Mouse (Mus musculus) CH12F3 (cell line): ENCODE data around the gene Ankrd44.

ENCODE experiments used
- in situ Hi-C: fragments of 300-500 bp; cut with MboI; formaldehyde crosslinking; loops from 2 replicates; pipeline ENCODE4 v1.14.3; 2020; ENCODE audit warnings: low sequenced_read_pairs

Ankrd44 gene

GRCm38 (mm10) chr1:54923366-54924308 is 2.5 kb downstream of the Ankrd44 start:
- in situ Hi-C loops, result loop anchor here (10.0 kb wide), 1 partner anchor 89 kb away; no protein-coding TSS in a partner anchor

- in situ Hi-C loops, result loop anchor here (10.0 kb wide), 1 partner anchor 88 kb away; no protein-coding TSS in a partner anchor
Observed at GRCm38 (mm10) chr1:54922707-54923106, 3.5 kb downstream of the Ankrd44 start.

- in situ Hi-C loops, result loop anchor here (10.0 kb wide), 1 partner anchor 87 kb away; no protein-coding TSS in a partner anchor
Observed at GRCm38 (mm10) chr1:54922025-54922574, 4.1 kb downstream of the Ankrd44 start.

- in situ Hi-C loops, result loop anchor here (10.0 kb wide), 1 partner anchor 85 kb away; no protein-coding TSS in a partner anchor
Observed at GRCm38 (mm10) chr1:54920132-54920531, 6.1 kb downstream of the Ankrd44 start.

- in situ Hi-C loops, result no loop called here
Observed at GRCm38 (mm10) chr1:54916456-54916855, 9.7 kb downstream of the Ankrd44 start.

- in situ Hi-C loops, result no loop called here
Observed at GRCm38 (mm10) chr1:54914387-54914786, 11.8 kb downstream of the Ankrd44 start.

- in situ Hi-C loops, result no loop called here
Observed at GRCm38 (mm10) chr1:54913379-54913873, 12.8 kb downstream of the Ankrd44 start.

- in situ Hi-C loops, result no loop called here
Observed at GRCm38 (mm10) chr1:54913063-54913335, 13.2 kb downstream of the Ankrd44 start.

GRCm38 (mm10) chr1:54912290-54913062 is 13.7 kb downstream of the Ankrd44 start:
- in situ Hi-C loops, result no loop called here

GRCm38 (mm10) chr1:54911256-54911610 is 15.0 kb downstream of the Ankrd44 start:
- in situ Hi-C loops, result no loop called here

GRCm38 (mm10) chr1:54910489-54911255 is 15.5 kb downstream of the Ankrd44 start:
- in situ Hi-C loops, result no loop called here

- in situ Hi-C loops, result no loop called here
Observed at GRCm38 (mm10) chr1:54908786-54909185, 17.4 kb downstream of the Ankrd44 start.

GRCm38 (mm10) chr1:54907066-54907639 is 19.0 kb downstream of the Ankrd44 start:
- in situ Hi-C loops, result no loop called here

- in situ Hi-C loops, result no loop called here
Observed at GRCm38 (mm10) chr1:54906322-54906721, 19.9 kb downstream of the Ankrd44 start.

- in situ Hi-C loops, result no loop called here
Observed at GRCm38 (mm10) chr1:54905632-54906031, 20.6 kb downstream of the Ankrd44 start.

GRCm38 (mm10) chr1:54904165-54904564 is 22.0 kb downstream of the Ankrd44 start:
- in situ Hi-C loops, result no loop called here

GRCm38 (mm10) chr1:54902689-54903246 is 23.4 kb downstream of the Ankrd44 start:
- in situ Hi-C loops, result no loop called here

- in situ Hi-C loops, result no loop called here
Observed at GRCm38 (mm10) chr1:54901084-54901483, 25.1 kb downstream of the Ankrd44 start.

- in situ Hi-C loops, result no loop called here
Observed at GRCm38 (mm10) chr1:54899247-54899646, 26.9 kb downstream of the Ankrd44 start.

- in situ Hi-C loops, result no loop called here
Observed at GRCm38 (mm10) chr1:54898656-54899084, 27.5 kb downstream of the Ankrd44 start.
